Mouse (Mus musculus): Measurements from ENCODE around the gene Srpk2. TPM values are rescaled to one million over a fixed set of nuclear protein-coding genes. Genes with fewer than 3 reads are reported as not detected.

Srpk2 gene
- total and polyA plus RNA-seq, 3 experiments: 11.2 to 41.7 (median 16.9) TPM

DNA sequence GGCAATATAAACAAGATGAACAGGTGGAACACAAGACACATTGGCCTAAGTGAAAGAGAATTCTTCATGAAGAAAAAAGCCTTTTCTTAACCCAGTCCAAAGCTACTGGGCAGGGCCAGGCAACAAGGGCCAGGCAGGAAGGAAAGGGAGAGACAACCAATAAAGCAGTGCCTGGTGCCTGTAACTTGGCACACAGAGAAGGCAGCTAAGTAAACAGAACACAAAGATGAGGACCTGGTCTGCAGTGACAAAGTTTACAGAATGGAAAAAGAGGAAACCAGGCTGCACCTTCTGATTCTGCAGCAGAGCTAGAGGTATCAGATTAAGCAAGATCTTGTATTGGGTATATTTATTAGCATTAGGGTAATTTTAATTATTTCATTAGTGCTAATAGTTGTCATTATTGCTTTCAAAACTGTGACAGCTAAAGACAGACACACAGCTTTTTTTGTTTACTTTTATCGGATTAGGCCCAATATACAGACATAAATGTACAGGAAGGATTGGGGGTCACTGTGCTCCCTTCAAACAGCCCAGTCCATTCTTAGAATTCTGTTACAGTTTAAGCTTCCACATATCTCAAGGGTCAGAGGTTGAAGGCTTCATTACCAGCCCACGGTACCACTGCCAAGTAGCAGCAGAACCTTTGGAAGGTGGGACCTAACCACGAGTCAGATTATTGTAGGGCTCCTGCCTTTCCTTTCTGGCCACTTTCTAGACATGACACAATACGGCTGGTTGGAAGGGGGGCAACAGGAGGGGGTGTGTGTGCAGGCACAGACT, 121.9 kb downstream of the Srpk2 start:
- Histone ChIP-seq H3K27ac (ENCODE audit: control insufficient read depth, low read depth, low read length) (no peak overlapping the region), H3K9ac (ENCODE audit: control insufficient read depth, low read depth, low read length, poor library complexity, severe bottlenecking) (no peak overlapping the region), H3K27me3 (ENCODE audit: control insufficient read depth in 1 of 2, insufficient read depth in 2 of 2, low read length in 2 of 2) (no peaks in the 10 kb centered on the region), H3K4me1 (ENCODE audit: control insufficient read depth in 1 of 2, insufficient read depth in 2 of 2, low read length in 2 of 2) (no peaks in the 10 kb centered on the region), H3K4me3 (ENCODE audit: control insufficient read depth in 1 of 2, insufficient read depth in 1 of 2, low read depth in 2 of 2, low read length in 2 of 2) (no peak overlapping the region), H3K36me3 (ENCODE audit: control insufficient read depth in 1 of 2, insufficient read depth in 2 of 2, low read length in 2 of 2) (no peaks in the 10 kb centered on the region), H3K79me2 (ENCODE audit: control insufficient read depth, insufficient read depth, low read length, poor library complexity) (no peaks in the 10 kb centered on the region), H3K9me3 (replicated peaks; ENCODE audit: insufficient read depth, low read length) (no peaks in the 10 kb centered on the region; the same call in 1 of the 2 replicates)
- DNase-seq (ENCODE audit: low read depth, low spot score): peak; percentile 45
- no peak for TF ChIP-seq ELF1 (IDR thresholded peaks at IDR 0.05; ENCODE audit: low read depth, low read length)
- no peak for TF ChIP-seq CHD2 (IDR thresholded peaks at IDR 0.05; ENCODE audit: low read length)
- no peak for TF ChIP-seq EP300 (IDR thresholded peaks at IDR 0.05; ENCODE audit: low read depth in 1 of 2, low read length in 2 of 2)
- TF ChIP-seq POLR2AphosphoS2 (IDR thresholded peaks at IDR 0.05; ENCODE audit: low read length): no peak
- no peak for TF ChIP-seq UBTF (IDR thresholded peaks at IDR 0.05; ENCODE audit: borderline replicate concordance, insufficient read depth, low read depth, low read length)
- TF ChIP-seq MEF2A (IDR thresholded peaks at IDR 0.05; ENCODE audit: extremely low read depth, insufficient replicate concordance, low read depth, low read length, poor library complexity, severe bottlenecking): no peak
- no peak for TF ChIP-seq CTCF (IDR thresholded peaks at IDR 0.05 in 2 of 3, conservative IDR thresholded peaks at IDR 0.05 in 1 of 3; ENCODE audit: control insufficient read depth in 1 of 3, insufficient read depth in 1 of 3, low read depth in 2 of 3, low read length in 3 of 3, poor library complexity in 1 of 3, severe bottlenecking in 1 of 3)
- TF ChIP-seq TCF12 (IDR thresholded peaks at IDR 0.05; ENCODE audit: low read depth, low read length): no peak
- no peak for TF ChIP-seq GATA1 (IDR thresholded peaks at IDR 0.05; ENCODE audit: low read depth, low read length)
- TF ChIP-seq MAZ (IDR thresholded peaks at IDR 0.05; ENCODE audit: low read depth, low read length): no peak

DNA sequence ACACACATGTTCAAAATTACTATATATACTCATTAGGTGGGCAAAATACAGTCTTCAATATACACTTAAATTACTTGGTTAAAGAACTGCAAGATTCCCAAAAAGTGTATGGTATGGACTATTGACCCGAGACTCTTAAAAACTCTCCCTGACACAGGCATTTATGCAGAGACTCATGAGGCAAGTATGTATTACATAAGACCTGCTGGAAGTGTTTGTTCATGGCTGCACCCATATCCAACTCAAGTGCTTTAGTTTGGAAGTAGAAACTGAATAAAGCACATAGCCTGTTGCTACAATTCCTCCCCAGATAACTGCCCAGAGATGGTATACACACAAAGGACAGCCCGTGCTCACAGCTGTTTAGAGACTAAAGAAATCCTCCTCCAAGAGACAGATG, 123.2 kb downstream of the Srpk2 start:
- Histone ChIP-seq H3K27me3 (ENCODE audit: control insufficient read depth in 1 of 2, insufficient read depth in 2 of 2, low read length in 2 of 2) (no peaks in the 10 kb centered on the region), H3K27ac (ENCODE audit: control insufficient read depth, low read depth, low read length) (no peak overlapping the region), H3K36me3 (ENCODE audit: control insufficient read depth in 1 of 2, insufficient read depth in 2 of 2, low read length in 2 of 2) (no peaks in the 10 kb centered on the region), H3K9ac (ENCODE audit: control insufficient read depth, low read depth, low read length, poor library complexity, severe bottlenecking) (no peak overlapping the region), H3K79me2 (ENCODE audit: control insufficient read depth, insufficient read depth, low read length, poor library complexity) (no peaks in the 10 kb centered on the region), H3K9me3 (replicated peaks; ENCODE audit: insufficient read depth, low read length) (no peaks in the 10 kb centered on the region; the same call in 1 of the 2 replicates), H3K4me1 (ENCODE audit: control insufficient read depth in 1 of 2, insufficient read depth in 2 of 2, low read length in 2 of 2) (no peaks in the 10 kb centered on the region), H3K4me3 (ENCODE audit: control insufficient read depth in 1 of 2, insufficient read depth in 1 of 2, low read depth in 2 of 2, low read length in 2 of 2) (no peak overlapping the region)
- no peak for TF ChIP-seq HCFC1 (IDR thresholded peaks at IDR 0.05; ENCODE audit: low read depth, low read length)
- TF ChIP-seq CHD1 (IDR thresholded peaks at IDR 0.05; ENCODE audit: low read depth, low read length): no peak
- TF ChIP-seq GABPA (IDR thresholded peaks at IDR 0.05; ENCODE audit: low read depth, low read length): no peak
- no peak for TF ChIP-seq MYC (IDR thresholded peaks at IDR 0.05; ENCODE audit: low read depth, low read length)
- no peak for TF ChIP-seq ELF1 (IDR thresholded peaks at IDR 0.05; ENCODE audit: low read depth, low read length)
- no peak for TF ChIP-seq NELFE (IDR thresholded peaks at IDR 0.05; ENCODE audit: low read depth, low read length)
- no peak for TF ChIP-seq POLR2AphosphoS5 (IDR thresholded peaks at IDR 0.05; ENCODE audit: borderline replicate concordance, low read depth, low read length)
- TF ChIP-seq POLR2A (IDR thresholded peaks at IDR 0.05; ENCODE audit: control insufficient read depth in 1 of 2, insufficient read depth in 1 of 2, low read depth in 1 of 2, low read length in 2 of 2, poor library complexity in 1 of 2): no peak
- TF ChIP-seq TBP (IDR thresholded peaks at IDR 0.05; ENCODE audit: low read depth, low read length): no peak
- no peak for DNase-seq (ENCODE audit: low read depth, low spot score)
